Mouse (Mus musculus): Measurements from ENCODE around the gene Atp1a1.

- TF ChIP-seq CTCF (IDR thresholded peaks at IDR 0.05; ENCODE audit: control insufficient read depth, insufficient read depth, low read length): no peak
- no peak for TF ChIP-seq POLR2A (IDR thresholded peaks at IDR 0.05; ENCODE audit: borderline replicate concordance, control insufficient read depth, low read depth, low read length)
Observed at GRCm38 (mm10) chr3:101594982-101595381, 9.5 kb downstream of the Atp1a1 start.

All from bone marrow, adult 2 months (tissue).